Mouse (Mus musculus) naive thymus-derived CD4-positive, alpha-beta T cell, adult 5 months (primary cell): ENCODE measurements around the gene Clcn7. TPM values are rescaled to one million over a fixed set of nuclear protein-coding genes. Genes with fewer than 3 reads are reported as not detected.

Experiments
- polyA plus RNA-seq: library from polyadenylated mRNA; unstranded; fragments of 100-300 nt; shearing (Covaris generic); gene quantifications from one replicate; pipeline ENCODE4 v1.2.1, GENCODE M21; 2017

Clcn7 gene
- 29.9 TPM for polyA plus RNA-seq

DNA sequence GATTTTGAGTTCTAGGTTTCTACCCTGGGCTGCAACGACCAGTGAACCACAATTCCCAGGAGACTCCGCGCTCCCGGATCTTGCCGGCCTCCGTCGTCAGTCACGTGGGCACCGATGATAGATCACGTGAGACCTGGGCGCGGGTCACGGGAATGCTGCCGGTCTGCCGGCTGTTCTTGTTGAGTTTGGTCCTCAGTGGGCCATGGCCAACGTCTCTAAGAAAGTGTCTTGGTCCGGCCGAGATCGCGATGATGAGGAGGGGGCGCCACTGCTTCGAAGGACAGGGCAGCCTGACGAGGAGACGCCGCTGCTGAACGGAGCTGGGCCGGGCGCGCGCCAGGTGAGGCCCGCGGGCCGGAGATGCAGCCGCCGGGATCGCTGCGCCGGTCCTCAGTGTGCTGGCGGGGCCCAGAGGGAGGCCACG, at the start of gene Clcn7:
Clcn7 (plus strand) TSS at position 117 of the 424 bp plus-strand sequence.

DNA sequence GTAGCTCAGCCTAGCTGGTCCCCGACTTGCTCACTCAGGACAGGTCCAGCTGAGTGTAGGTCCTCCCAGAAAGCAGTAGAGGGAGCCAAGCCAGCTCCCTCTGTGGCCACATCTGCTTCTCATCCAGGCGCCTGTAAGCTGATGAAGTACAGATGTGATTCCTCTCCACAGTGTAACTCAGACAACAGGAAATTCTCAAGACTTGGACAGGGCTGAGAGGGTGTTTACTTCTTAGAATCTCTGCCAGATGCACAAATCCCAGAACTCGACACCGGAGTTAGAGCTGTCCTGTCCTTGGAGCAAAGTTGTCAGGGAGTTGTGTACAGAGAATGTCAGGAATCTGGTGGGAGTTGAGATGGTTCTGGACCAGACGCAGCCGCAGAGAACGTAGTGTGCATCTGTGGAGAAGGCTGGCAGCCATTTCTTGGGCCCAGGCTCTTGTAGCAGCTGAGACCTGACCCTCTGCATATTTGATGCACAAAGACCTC, 49.7 kb upstream of the Clcn7 start, which contains the start of gene Tmem204:
Tmem204 (minus strand) TSS at position 148 of the 488 bp plus-strand sequence.

GRCm38 (mm10) chr17:25115664-25116432, 17.3 kb upstream of the Clcn7 start, which contains the start of gene Telo2:
TSS of gene Telo2 (minus strand) at chr17:25115967.

GRCm38 (mm10) chr17:25120406-25120805, 12.8 kb upstream of the Clcn7 start, which contains the start of gene Ptx4:
TSS of gene Ptx4 (plus strand) at chr17:25120760.

DNA sequence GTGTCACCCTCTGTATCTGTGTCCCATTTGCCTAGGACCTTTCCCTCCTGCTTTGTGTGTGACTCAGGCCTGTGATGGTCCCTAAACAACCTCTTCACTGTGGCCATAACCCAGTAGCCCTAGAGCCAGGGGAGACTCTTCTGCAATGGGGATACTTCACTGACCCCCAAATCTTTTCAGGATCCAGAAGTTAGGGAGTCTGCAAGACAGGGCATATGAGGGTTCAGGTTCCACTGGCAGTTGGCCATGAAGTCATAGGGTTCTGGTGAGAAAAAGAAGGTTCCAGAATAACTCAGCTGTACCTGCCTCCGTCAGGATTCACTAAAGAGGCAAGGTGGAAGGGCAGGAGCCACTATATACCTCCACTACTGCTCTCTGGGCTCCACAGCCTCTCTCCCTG, 29.0 kb downstream of the Clcn7 start, which contains the start of gene Ccdc154:
Ccdc154 (plus strand) TSS at position 301 of the 400 bp plus-strand sequence.

DNA sequence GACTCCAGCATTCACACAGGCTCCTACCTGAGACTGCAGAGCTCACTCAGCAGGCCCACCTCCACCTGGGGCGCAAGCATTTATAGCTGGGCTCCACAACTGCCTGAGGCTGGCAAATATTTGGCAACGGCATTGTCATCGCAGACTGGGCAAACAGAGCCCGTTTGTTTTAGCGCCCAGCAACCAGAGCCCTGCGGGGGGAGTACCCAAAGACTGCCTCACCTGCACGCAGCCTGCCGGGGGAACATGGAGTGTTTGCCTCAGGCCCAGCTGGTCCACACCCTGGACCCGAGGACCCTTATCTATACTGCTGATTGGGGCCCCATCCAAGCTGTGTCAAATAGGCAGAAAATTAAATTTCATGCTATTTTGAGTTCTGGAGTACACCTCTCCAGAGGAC, 42.2 kb downstream of the Clcn7 start, which contains the start of gene Gm38655:
Gm38655 (minus strand) TSS at position 61 of the 400 bp plus-strand sequence.

DNA sequence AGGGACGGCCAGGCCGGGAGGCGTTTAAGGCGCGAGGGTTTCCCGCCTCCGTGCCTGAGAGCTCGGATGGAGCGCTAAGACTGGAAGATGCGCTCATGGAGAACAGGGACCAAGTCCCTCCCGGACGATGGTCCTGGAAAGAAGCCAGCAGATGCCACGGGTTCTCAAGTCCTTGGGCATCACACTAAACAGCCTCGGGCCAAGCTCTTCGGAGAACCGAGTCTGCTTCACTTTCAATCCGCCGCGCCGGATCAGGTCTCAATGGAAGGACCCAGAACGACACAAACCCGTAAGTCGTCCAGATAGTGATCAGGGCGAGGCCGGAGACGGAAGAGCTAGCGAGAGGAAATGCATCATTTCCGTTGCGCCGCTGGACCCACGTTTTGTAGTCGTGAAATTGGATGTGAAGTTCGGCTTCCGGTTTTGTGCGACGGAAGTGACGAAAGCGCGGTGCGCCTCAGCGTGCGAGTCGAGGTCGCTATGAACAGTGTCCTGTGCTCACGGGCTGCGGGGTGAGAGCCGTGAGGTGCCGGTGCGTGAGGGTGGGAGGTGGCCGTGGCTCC, 51.0 kb downstream of the Clcn7 start, which contains the start of gene BC003965:
BC003965 (plus strand) TSS at position 426 of the 563 bp plus-strand sequence.

GRCm38 (mm10) chr17:25188150-25189031, 55.2 kb downstream of the Clcn7 start, which contains the start of gene Unkl:
TSS of gene Unkl (plus strand) at chr17:25188397.

Other genes starting within 250 kb of the Clcn7 start
- 74.6 TPM for gene Nubp2, start 247.0 kb upstream of the Clcn7 start, polyA plus RNA-seq
- gene Spsb3, start 246.7 kb upstream of the Clcn7 start, polyA plus RNA-seq: 57.3 TPM
- 37.6 TPM for gene Eme2, start 238.3 kb upstream of the Clcn7 start, polyA plus RNA-seq
- 67.2 TPM for gene Mrps34, start 238.3 kb upstream of the Clcn7 start, polyA plus RNA-seq
- 24.2 TPM for gene Nme3, start 236.9 kb upstream of the Clcn7 start, polyA plus RNA-seq
- gene Mapk8ip3, start 196.4 kb upstream of the Clcn7 start, polyA plus RNA-seq: 79.3 TPM
- gene Jpt2, start 172.7 kb upstream of the Clcn7 start, polyA plus RNA-seq: 25.1 TPM
- gene Cramp1l, start 117.6 kb upstream of the Clcn7 start, polyA plus RNA-seq: 13.5 TPM
- 16.4 TPM for gene Ift140, start 117.3 kb upstream of the Clcn7 start, polyA plus RNA-seq
- 0.56 TPM for gene Tmem204, start 49.8 kb upstream of the Clcn7 start, polyA plus RNA-seq
- gene Telo2, start 17.4 kb upstream of the Clcn7 start, polyA plus RNA-seq: 24.9 TPM
- not detected for gene Ptx4, start 12.6 kb upstream of the Clcn7 start, polyA plus RNA-seq
- not detected for gene Ccdc154, start 29.1 kb downstream of the Clcn7 start, polyA plus RNA-seq
- gene Gm38655, start 42.1 kb downstream of the Clcn7 start, polyA plus RNA-seq: not detected
- gene BC003965, start 51.2 kb downstream of the Clcn7 start, polyA plus RNA-seq: 17.8 TPM
- 57.0 TPM for gene Unkl, start 55.0 kb downstream of the Clcn7 start, polyA plus RNA-seq
- gene Gnptg, start 106.7 kb downstream of the Clcn7 start, polyA plus RNA-seq: 85.8 TPM
- gene Tsr3, start 106.8 kb downstream of the Clcn7 start, polyA plus RNA-seq: 36.6 TPM
- 2.6 TPM for gene Baiap3, start 123.0 kb downstream of the Clcn7 start, polyA plus RNA-seq
- gene Ube2i, start 141.2 kb downstream of the Clcn7 start, polyA plus RNA-seq: 587 TPM
- gene Prss34, start 165.0 kb downstream of the Clcn7 start, polyA plus RNA-seq: not detected
- not detected for gene Prss28, start 175.3 kb downstream of the Clcn7 start, polyA plus RNA-seq
- gene Prss29, start 185.3 kb downstream of the Clcn7 start, polyA plus RNA-seq: not detected
- gene Tpsab1, start 212.2 kb downstream of the Clcn7 start, polyA plus RNA-seq: not detected
- gene Tpsb2, start 232.9 kb downstream of the Clcn7 start, polyA plus RNA-seq: not detected
- gene Tpsg1, start 235.9 kb downstream of the Clcn7 start, polyA plus RNA-seq: not detected